Comparison of ENCODE assay signal across 24 mouse cellular contexts in genomic region chr11:13032464-13032863, GRCm38 (mm10).
A peak's percentile ranks its signal among the peaks of the same experiment; 100 is the strongest.
DNase-seq lines count a peak whose midpoint lies in the region; ATAC-seq and TF ChIP-seq lines count a peak whose summit lies in the region.
"Had no signal": no experiment of that assay in that cellular context is flagged by ENCODE, and none has a peak within 500 bp of the region (broad histone marks: within the 10 kb centered on the region; RNA-seq: fewer than 3 reads in every experiment).

No protein-coding gene starts in this region.

- no peaks in the 10 kb centered on the region for H3K27me3 ChIP-seq in heart, adult 2 months (ENCODE audit: control insufficient read depth, insufficient read depth, low read length)
- no peaks in the 10 kb centered on the region for H3K27me3 ChIP-seq in heart, embryonic 10.5 days (ENCODE audit: insufficient read depth, poor library complexity, severe bottlenecking)
- H3K27me3 ChIP-seq in heart, embryonic 13.5 days (replicated peaks): no peaks in the 10 kb centered on the region
- no peaks in the 10 kb centered on the region for H3K27me3 ChIP-seq in cerebellum, adult 2 months (ENCODE audit: control insufficient read depth, insufficient read depth, low read length)
- H3K27me3 ChIP-seq: embryonic facial prominence, embryonic 13.5 days; forebrain, embryonic 12.5 days; forebrain, embryonic 15.5 days; hindbrain, embryonic 12.5 days; hindbrain, embryonic 15.5 days had no signal

- no peaks in the 10 kb centered on the region for H3K4me1 ChIP-seq in heart, adult 2 months (ENCODE audit: control insufficient read depth, insufficient read depth, low read length)
- no peaks in the 10 kb centered on the region; the same call in 1 of the 2 replicates for H3K4me1 ChIP-seq in heart, embryonic 10.5 days
- H3K4me1 ChIP-seq in heart, embryonic 13.5 days: peaks cover 3% of the 10 kb centered on the region
- H3K4me1 ChIP-seq in cerebellum, adult 2 months (ENCODE audit: control insufficient read depth, insufficient read depth, low read length): no peaks in the 10 kb centered on the region
- H3K4me1 ChIP-seq: embryonic facial prominence, embryonic 10.5 days; embryonic facial prominence, embryonic 13.5 days; forebrain, embryonic 12.5 days; forebrain, embryonic 15.5 days; hindbrain, embryonic 12.5 days; hindbrain, embryonic 15.5 days had no signal

- peak overlapping the region; percentile 82 for H3K27ac ChIP-seq in heart, adult 2 months
- H3K27ac ChIP-seq in heart, embryonic 10.5 days: peak overlapping the region; percentile 81
- H3K27ac ChIP-seq in heart, embryonic 13.5 days (replicated peaks): 0 out of 2 replicates have a peak overlapping the region, but pooled peaks have one; percentile 56
- no peak overlapping the region for H3K27ac ChIP-seq in cerebellum, adult 2 months (ENCODE audit: insufficient read depth, low read length)
- H3K27ac ChIP-seq: embryonic facial prominence, embryonic 10.5 days; embryonic facial prominence, embryonic 13.5 days; forebrain, embryonic 12.5 days; forebrain, embryonic 15.5 days; hindbrain, embryonic 12.5 days; hindbrain, embryonic 15.5 days had no signal

- H3K9me3 ChIP-seq in heart, embryonic 10.5 days: no peaks in the 10 kb centered on the region
- no peaks in the 10 kb centered on the region for H3K9me3 ChIP-seq in heart, embryonic 13.5 days
- H3K9me3 ChIP-seq: embryonic facial prominence, embryonic 10.5 days; embryonic facial prominence, embryonic 13.5 days; forebrain, embryonic 12.5 days; forebrain, embryonic 15.5 days; hindbrain, embryonic 12.5 days; hindbrain, embryonic 15.5 days had no signal

- no peak for ATAC-seq in heart, embryonic 13.5 days (ENCODE audit: extremely low read depth, insufficient number of reproducible peaks, low FRiP score, low TSS enrichment)
- ATAC-seq: CD4-positive, CD25-positive, alpha-beta regulatory T cell, adult 4 months; forebrain, embryonic 15.5 days had no signal

- no peaks in the 10 kb centered on the region for H3K79me2 ChIP-seq in heart, adult 2 months (replicated peaks; ENCODE audit: control insufficient read depth, insufficient read depth, low read length)

- TF ChIP-seq CTCF in heart, adult 2 months (IDR thresholded peaks at IDR 0.05): no peak
- no peak for TF ChIP-seq CTCF in cerebellum, adult 2 months (IDR thresholded peaks at IDR 0.05; ENCODE audit: borderline replicate concordance, insufficient read depth, low read depth, low read length)

- WGBS in heart, adult 2 months: 11% methylated on average over 2 of the region's 2 CpGs
- WGBS in heart, embryonic 10.5 days: 34% methylated on average over 2 of the region's 2 CpGs
- WGBS in heart, embryonic 13.5 days: 15% methylated on average over 2 of the region's 2 CpGs
- WGBS in cerebellum, adult 2 months: 85% methylated on average over 2 of the region's 2 CpGs

- TF ChIP-seq POLR2A in heart, adult 2 months (IDR thresholded peaks at IDR 0.05; ENCODE audit: insufficient read depth, low read depth, low read length): no peak
- no peak for TF ChIP-seq POLR2A in cerebellum, adult 2 months (IDR thresholded peaks at IDR 0.05; ENCODE audit: borderline replicate concordance, insufficient read depth, low read length)

- H3K4me3 ChIP-seq in heart, adult 2 months: no peak overlapping the region
- no peak overlapping the region for H3K4me3 ChIP-seq in heart, embryonic 10.5 days
- H3K4me3 ChIP-seq in heart, embryonic 13.5 days: no peak overlapping the region
- H3K4me3 ChIP-seq in cerebellum, adult 2 months (replicated peaks; ENCODE audit: insufficient read depth, low read depth, low read length): no peak overlapping the region
- H3K4me3 ChIP-seq: embryonic facial prominence, embryonic 10.5 days; embryonic facial prominence, embryonic 13.5 days; erythroblast, embryonic 14.5 days; forebrain, embryonic 12.5 days; forebrain, embryonic 15.5 days; hindbrain, embryonic 12.5 days; hindbrain, embryonic 15.5 days had no signal

- H3K36me3 ChIP-seq in heart, adult 2 months (ENCODE audit: control insufficient read depth, insufficient read depth, low read length): peaks cover 2% of the 10 kb centered on the region; the same call in 1 of the 2 replicates
- H3K36me3 ChIP-seq in heart, embryonic 10.5 days: no peaks in the 10 kb centered on the region
- H3K36me3 ChIP-seq in heart, embryonic 13.5 days: no peaks in the 10 kb centered on the region
- H3K36me3 ChIP-seq: embryonic facial prominence, embryonic 10.5 days; embryonic facial prominence, embryonic 13.5 days; forebrain, embryonic 12.5 days; forebrain, embryonic 15.5 days; hindbrain, embryonic 12.5 days; hindbrain, embryonic 15.5 days had no signal

- no peak for TF ChIP-seq EP300 in heart, adult 2 months (IDR thresholded peaks at IDR 0.05; ENCODE audit: insufficient read depth, low read depth, low read length)

- H3K9ac ChIP-seq in heart, adult 2 months (ENCODE audit: low read depth, low read length): no peak overlapping the region
- H3K9ac ChIP-seq in heart, embryonic 13.5 days: no peak overlapping the region
- H3K9ac ChIP-seq: embryonic facial prominence, embryonic 13.5 days; forebrain, embryonic 12.5 days; forebrain, embryonic 15.5 days; hindbrain, embryonic 12.5 days; hindbrain, embryonic 15.5 days had no signal

- no peak overlapping the region for H3K4me2 ChIP-seq in heart, embryonic 13.5 days
- H3K4me2 ChIP-seq: embryonic facial prominence, embryonic 13.5 days; forebrain, embryonic 12.5 days; forebrain, embryonic 15.5 days; hindbrain, embryonic 12.5 days; hindbrain, embryonic 15.5 days had no signal

- peak in 1 of 2 experiments; percentile 42 for DNase-seq in heart, adult 2 months
- no peak for DNase-seq in heart, postnatal 25 days (ENCODE audit: low spot score)
- no peak for DNase-seq in heart, embryonic 10.5 days (ENCODE audit: low spot score)
- no peak for DNase-seq in cerebellum, adult 2 months
- DNase-seq in right cerebral cortex, postnatal 4 days: no peak
- DNase-seq: adrenal gland, adult 2 months; adrenal gland, postnatal 14 days; cerebellum, adult 11 months; cerebellum, adult 8-10 months; cerebellum, postnatal 10 days; cerebellum, postnatal 36 days; embryo, embryonic 11 days; gastrocnemius, postnatal 25 days; kidney, adult 11 months; kidney, adult 8-10 months had no signal

- intact Hi-C loops in heart, adult 2 months (cut with DNase I): loop anchor here (5.0 kb wide), 1 partner anchor 80 kb away; no protein-coding TSS in a partner anchor
- intact Hi-C loops in heart, postnatal 25 days (cut with DNase I): no loop called here
